Mouse (Mus musculus) spleen, adult 18-20 months (tissue): ENCODE results near the gene Cops4.
A peak's percentile ranks its signal among the peaks of the same experiment; 100 is the strongest.

Experiments used
- DNase-seq, 2 experiments: peaks; one replicate each; pipeline ENCODE4 v3.0.0; 2022; ENCODE audit warnings: mixed read lengths in 2 of 2

The Cops4 gene

GRCm38 (mm10) chr5:100546294-100547080 lies 28.4 kb downstream of the Cops4 start:
- no peak for DNase-seq

DNA sequence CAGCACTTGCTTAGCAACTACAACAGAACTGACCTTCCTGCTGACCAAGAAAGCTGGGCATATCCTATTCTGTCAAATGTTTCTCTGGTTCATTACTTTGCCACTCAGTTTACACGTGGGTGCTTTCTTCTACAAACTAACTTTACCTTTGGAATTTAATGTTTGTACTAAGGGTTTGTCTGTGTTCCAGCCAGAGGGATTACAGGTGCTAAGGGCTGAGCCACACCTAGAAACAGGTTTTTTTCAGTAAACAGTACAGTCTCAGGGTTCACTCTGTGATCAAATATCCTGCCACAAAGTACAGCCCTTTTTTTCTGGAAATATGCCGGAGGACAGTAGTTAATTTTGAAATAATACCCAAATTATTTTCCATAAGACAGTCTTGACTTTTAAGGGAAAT lies 30.1 kb downstream of the Cops4 start:
- no peak for DNase-seq

GRCm38 (mm10) chr5:100549311-100549710 lies 31.2 kb downstream of the Cops4 start:
- DNase-seq: no peak

GRCm38 (mm10) chr5:100550151-100550550 lies 32.0 kb downstream of the Cops4 start:
- no peak for DNase-seq

DNA sequence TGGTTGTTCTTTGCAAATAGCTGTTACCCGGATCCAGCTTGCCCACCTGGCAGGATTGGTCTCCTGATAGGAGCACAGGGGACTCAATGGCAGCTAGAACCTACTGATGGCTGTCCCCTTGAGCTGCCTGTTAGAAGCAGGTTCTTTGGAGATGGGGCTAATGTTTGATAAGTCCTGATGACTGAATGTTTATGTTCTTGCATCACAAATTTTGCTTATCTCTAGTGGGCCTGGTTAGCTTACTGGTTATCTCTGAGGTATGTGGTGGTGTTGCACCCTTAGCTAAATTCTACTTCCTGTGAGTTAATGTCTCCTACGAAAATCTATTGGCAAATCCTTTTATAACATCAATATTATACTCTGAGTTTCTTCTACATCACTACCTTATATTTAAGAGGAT lies 33.8 kb downstream of the Cops4 start:
- DNase-seq: no peak

DNA sequence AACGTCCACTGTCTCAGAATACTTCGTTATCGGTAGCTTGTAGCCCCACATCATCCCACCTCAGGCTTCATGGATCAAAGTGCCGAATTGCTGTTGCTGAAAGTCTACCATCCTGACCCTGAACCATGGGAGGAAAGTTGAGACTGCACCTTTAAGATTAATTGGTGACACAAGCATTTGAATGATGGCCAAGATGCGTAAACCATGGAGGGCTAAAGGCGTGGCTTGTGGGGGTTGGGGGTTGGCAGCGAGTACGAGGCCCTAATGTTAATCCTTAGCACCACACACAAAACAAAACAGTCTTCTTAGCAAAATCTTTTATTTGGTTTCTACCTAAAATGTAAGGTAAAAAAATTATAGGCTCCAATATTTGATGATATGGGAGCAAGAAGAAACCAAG lies 35.3 kb downstream of the Cops4 start:
- DNase-seq: no peak

- no peak for DNase-seq
These were observed 38.9 kb downstream of the Cops4 start for GRCm38 (mm10) chr5:100557019-100557418.

GRCm38 (mm10) chr5:100557537-100557936 lies 39.4 kb downstream of the Cops4 start:
- DNase-seq: no peak

- DNase-seq: no peak
These were observed 40.7 kb downstream of the Cops4 start for GRCm38 (mm10) chr5:100558783-100559182.

DNA sequence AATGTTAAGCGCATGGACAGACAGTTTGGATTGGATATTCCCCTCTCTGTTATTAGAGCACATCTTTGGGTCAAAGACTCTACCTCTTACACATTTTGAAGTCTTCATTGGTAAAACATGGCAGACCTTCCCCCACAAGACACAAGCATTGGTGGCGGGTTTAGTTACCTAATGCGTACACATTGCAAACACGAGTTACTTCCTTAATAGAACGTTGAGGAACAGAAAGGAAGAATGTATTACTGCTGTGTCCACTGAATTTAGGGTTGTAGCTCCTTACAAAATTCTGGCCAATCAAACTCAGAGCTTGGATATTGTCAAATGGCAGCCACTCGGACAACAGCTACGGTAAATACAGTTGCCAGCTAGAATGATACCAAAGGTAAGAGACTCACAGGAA lies 41.2 kb downstream of the Cops4 start:
- DNase-seq: no peak

DNA sequence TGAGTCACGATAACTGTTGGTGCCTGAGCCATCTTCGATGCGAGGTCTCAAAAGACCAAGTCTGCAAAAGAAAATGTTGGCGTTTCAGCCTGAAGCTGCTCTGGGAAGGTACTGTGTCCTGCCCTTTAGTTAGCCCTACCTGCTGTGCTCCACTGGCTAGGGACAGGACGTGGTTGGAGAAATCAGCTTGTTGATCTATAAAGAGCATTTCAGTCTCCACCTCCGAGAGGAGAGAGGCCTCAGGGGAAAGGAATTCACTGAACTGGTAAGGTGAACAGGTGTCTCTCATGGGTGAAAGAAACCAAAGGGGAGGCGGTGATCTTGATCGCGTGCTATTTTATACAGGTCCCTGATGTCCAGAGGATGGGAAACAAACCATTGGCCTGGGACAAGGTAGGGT lies 44.6 kb downstream of the Cops4 start:
- peak; percentile 29 to 31 for DNase-seq

DNA sequence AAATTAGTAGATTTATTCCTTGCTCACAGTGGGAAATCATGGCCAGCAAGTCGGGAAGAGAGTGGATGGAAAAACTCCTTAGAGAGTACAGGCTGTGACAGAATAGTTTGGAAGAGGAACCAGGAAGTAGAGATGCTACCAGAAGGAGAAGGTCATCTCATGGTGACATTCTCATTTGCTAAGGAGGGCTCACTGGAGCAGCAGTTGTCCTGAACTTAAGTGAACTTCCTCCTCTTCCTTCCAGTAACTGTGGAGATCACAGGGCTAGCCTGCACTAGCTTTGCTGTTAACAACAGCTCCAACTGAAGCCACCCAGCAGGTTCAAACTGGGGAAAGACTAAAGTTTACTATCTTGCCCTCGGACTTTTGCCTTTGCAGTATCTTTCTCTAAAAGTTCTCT lies 48.7 kb downstream of the Cops4 start:
- no peak for DNase-seq

GRCm38 (mm10) chr5:100567258-100568032 lies 49.3 kb downstream of the Cops4 start:
- DNase-seq: no peak

DNA sequence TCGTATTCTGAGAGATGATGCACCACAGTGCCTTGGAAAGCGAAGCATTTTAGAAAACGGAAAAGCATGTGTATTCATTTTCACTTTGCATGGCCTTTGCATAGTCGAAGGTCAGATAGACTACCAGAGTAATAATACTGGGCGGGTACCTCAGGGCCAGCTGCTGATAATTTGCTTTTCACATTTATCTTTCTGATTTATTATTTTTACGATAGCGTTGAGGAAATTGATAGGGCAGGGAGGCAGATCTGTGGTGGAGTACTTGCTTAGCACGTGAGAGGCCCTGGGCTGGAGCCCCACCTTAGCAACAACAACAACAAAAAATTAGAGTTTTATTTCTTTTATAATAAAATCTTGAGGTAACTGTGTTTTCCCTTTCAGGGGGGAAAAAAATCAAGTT lies 50.1 kb downstream of the Cops4 start:
- no peak for DNase-seq

DNA sequence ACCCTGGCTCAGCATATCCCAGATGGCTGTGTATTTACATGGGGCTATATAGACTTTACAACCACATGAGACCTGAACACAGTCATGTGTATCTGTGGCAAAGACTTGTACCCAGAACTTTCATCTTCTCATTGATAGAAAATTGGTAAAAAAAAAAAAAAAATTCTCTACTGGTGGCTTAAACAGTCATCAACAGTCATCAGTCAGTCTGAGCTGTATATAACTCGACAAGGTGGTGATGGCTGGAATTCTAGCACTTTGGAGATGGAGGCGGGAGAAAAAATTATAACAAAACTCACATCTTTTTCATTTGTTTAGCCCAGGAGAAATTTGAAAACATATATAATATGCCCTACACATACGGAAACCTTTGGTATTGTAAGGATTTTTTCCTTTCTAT lies 50.7 kb downstream of the Cops4 start:
- DNase-seq: no peak

GRCm38 (mm10) chr5:100569250-100569934 lies 51.3 kb downstream of the Cops4 start:
- peak; percentile 61 to 62 for DNase-seq

- peak in 1 of 2 experiments; percentile 37 for DNase-seq
These were observed 52.0 kb downstream of the Cops4 start for GRCm38 (mm10) chr5:100569997-100570595.

DNA sequence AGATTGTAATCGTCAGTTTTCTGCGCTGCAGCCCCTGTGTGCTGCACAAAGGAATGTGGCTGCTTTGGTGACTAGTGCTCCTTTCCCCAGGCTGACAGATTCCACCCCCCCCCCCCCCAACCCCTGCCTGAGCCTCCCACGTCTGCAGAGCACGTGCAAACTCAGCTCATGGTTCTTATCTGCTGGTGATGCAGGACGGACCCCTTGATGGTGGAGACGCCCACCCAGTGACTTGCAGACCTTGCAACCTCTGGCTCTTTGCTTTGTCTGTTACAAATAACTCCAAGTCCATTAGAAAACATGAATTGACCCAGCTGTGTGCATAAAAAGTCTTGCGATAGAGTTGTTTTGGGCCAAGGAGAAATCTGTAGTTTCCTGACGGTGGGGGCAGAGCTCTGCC lies 52.6 kb downstream of the Cops4 start:
- no peak for DNase-seq

DNA sequence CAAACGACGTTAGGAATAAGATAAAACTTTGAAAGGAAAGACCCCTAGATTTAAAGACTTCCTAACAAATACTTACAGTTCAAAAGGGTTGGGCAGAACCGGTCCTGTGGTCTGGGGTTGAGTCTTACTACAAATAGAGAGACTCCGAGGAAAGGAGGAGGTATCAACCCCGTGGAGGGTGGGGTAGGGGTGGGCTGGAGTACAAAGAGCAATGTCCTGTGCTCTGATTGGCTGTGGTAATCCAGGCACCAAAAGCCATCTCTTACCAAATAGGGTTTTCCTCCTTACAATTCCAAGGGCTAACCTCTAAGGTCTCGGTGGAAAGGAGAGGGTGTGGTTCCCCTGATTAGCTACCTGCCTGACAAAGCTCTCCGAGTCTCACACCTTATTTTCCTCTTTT lies 54.0 kb downstream of the Cops4 start, which contains the start of gene Plac8:
TSS of gene Plac8 (minus strand) at position 177 of the 400 bp plus-strand sequence.
- no peak for DNase-seq

- no peak for DNase-seq
These were observed 55.1 kb downstream of the Cops4 start for GRCm38 (mm10) chr5:100573256-100573655.

DNA sequence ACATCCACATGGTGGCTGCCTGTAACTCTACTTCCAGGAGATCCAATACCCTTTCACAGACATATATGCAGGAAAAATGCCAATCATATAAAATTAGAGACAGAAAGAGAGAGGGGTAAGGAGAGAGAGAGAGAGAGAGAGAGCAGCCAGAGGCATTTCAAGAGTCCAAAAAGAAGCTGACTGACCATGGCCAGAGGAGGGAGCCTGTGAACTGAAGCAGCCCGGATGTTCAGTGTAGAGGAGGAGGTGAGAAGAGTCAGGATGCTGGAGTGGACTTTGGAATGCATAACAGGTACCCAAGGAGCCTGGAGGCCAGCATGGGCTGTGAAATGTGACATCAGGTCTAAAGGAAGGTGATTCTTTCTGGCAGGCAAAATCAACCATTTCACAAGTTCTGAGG lies 56.7 kb downstream of the Cops4 start:
- DNase-seq: no peak

- DNase-seq: no peak
These were observed 60.8 kb downstream of the Cops4 start for GRCm38 (mm10) chr5:100578863-100579411.
